Mouse (Mus musculus) neural tube, embryonic 13.5 days (tissue): ENCODE measurements at regions not wholly inside any gene's neighbourhood (a gene's known extent, or its start where the extent isn't known, plus 50 kb on each side); places are given as distances from the start of the nearest gene placed in this dataset.

Source experiments
- ATAC-seq: fragments of 200-750 bp; cut with Nextera tagmentation; 2 replicates; pipeline ENCODE4 v1.8.0; 2017; ENCODE audit warnings: low read depth, mild to moderate bottlenecking, moderate TSS enrichment, moderate library complexity
- H3K27ac ChIP-seq: fragments of 300-500 bp; sonication (generic); replicated peaks from 2 replicates; pipeline ENCODE4 v1.5.1; 2015; ENCODE audit warnings: moderate library complexity, mild to moderate bottlenecking, inconsistent platforms
- H3K27me3 ChIP-seq: fragments of 300-500 bp; sonication (generic); 2 replicates; pipeline ENCODE4 v1.6.1; 2015; ENCODE audit warnings: mild to moderate bottlenecking, inconsistent platforms
- H3K36me3 ChIP-seq: fragments of 300-500 bp; sonication (generic); 2 replicates; pipeline ENCODE4 v1.6.1; 2015; ENCODE audit warnings: mild to moderate bottlenecking, inconsistent platforms
- H3K4me1 ChIP-seq: fragments of 300-500 bp; sonication (generic); replicated peaks from 2 replicates; pipeline ENCODE4 v1.6.1; 2015; ENCODE audit warnings: inconsistent platforms
- H3K4me2 ChIP-seq: fragments of 300-500 bp; sonication (generic); 2 replicates; pipeline ENCODE4 v1.6.1; 2015; ENCODE audit warnings: inconsistent platforms, mild to moderate bottlenecking, moderate library complexity
- H3K4me3 ChIP-seq: fragments of 300-500 bp; sonication (generic); 2 replicates; pipeline ENCODE4 v1.5.1; 2015; ENCODE audit warnings: mild to moderate bottlenecking, inconsistent platforms
- H3K9ac ChIP-seq: fragments of 300-500 bp; sonication (generic); 2 replicates; pipeline ENCODE4 v1.6.1; 2015; ENCODE audit warnings: moderate library complexity, mild to moderate bottlenecking, inconsistent platforms
- H3K9me3 ChIP-seq: fragments of 300-500 bp; sonication (generic); 2 replicates; pipeline ENCODE4 v1.6.1; 2016; ENCODE audit warnings: inconsistent platforms
- WGBS: fragments of 180-500 bp; shearing (Covaris S2); methylation state at CpG from one replicate; pipeline ENCODE4 v1.1.7; 2015; 5-methylcytosine and 5-hydroxymethylcytosine counted together

DNA sequence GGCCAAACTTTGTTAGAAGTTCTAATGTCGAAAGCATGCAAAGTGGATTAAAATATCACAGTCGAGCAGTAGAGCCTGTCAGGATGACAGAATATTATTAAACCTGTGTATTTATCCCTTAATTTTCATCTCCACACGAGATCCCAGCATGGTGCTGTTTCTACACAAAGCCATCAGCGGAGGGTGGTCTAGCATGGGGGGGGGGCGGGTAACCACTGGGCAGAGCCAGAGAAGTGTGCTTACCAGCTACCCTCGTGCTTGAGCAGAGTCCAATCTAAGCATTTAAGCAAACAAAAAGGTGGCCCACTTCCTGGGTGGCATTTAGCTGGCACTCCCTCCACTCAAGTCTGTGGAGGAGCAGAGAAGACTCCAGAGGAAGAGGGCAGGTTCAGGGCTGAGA is 217.1 kb upstream of the Vstm2b start:
- Histone ChIP-seq H3K4me3 (no peak overlapping the region), H3K9ac (no peak overlapping the region), H3K27ac (0 out of 2 replicates have a peak overlapping the region, but pooled peaks have one; percentile 23), H3K9me3 (no peaks in the 10 kb centered on the region), H3K4me1 (peaks cover 16% of the 10 kb centered on the region), H3K4me2 (peak overlapping the region; percentile 17; the same call in 1 of the 2 replicates), H3K36me3 (no peaks in the 10 kb centered on the region), H3K27me3 (no peaks in the 10 kb centered on the region)
- ATAC-seq = peak; percentile 69; the same call in 1 of the 2 replicates
- WGBS = 43% methylated on average over 6 of the region's 6 CpGs

DNA sequence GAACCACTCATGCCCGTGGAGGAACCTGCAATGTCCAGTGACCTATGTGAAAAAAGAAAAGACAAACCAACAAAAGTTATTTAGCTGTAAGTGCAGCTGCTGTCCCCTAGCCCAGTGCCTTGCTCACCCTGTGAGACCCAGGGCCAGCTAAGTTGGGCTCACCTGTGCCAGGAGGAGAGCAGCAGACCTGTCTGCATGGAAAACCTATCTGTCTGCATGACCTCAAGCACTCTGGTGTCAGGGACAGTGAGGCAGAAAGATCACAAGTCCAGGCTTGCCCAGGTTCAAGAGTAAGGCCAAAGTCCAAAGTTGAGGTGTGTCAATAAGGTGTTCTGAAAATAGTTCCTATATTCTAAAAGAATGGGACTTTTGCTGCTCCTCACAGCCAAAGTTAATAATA is 215.0 kb upstream of the Vstm2b start:
- H3K36me3 ChIP-seq = no peaks in the 10 kb centered on the region
- H3K27me3 ChIP-seq = no peaks in the 10 kb centered on the region
- H3K4me3 ChIP-seq = no peak overlapping the region
- H3K27ac ChIP-seq = no peak overlapping the region
- 74% methylated on average over 1 of the region's 1 CpGs for whole genome bisulfite sequencing
- H3K4me1 ChIP-seq = peaks cover 16% of the 10 kb centered on the region
- H3K4me2 ChIP-seq = no peak overlapping the region
- no peaks in the 10 kb centered on the region for H3K9me3 ChIP-seq
- no peak overlapping the region for H3K9ac ChIP-seq
- ATAC-seq = no peak

DNA sequence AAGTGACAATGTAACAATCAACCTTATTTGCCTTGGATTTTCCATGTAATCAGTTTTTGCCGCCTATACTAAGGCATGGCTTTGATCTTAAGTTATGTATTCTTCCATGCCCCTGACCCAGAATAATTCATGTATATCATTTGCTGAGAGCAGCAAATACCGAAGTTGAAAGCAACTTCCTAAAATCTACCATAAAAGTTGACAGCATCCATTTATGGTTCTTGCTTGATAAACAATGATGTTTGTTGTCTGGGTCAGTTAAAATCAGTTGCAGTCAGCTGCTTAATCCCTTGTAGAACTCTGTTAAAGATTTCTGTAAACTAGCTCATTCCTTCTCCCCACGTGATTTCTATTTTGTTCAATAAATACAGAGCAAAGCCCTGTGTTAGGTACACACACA is 214.5 kb upstream of the Vstm2b start:
- WGBS = 36% methylated on average over 3 of the region's 3 CpGs
- H3K36me3 ChIP-seq = no peaks in the 10 kb centered on the region

DNA sequence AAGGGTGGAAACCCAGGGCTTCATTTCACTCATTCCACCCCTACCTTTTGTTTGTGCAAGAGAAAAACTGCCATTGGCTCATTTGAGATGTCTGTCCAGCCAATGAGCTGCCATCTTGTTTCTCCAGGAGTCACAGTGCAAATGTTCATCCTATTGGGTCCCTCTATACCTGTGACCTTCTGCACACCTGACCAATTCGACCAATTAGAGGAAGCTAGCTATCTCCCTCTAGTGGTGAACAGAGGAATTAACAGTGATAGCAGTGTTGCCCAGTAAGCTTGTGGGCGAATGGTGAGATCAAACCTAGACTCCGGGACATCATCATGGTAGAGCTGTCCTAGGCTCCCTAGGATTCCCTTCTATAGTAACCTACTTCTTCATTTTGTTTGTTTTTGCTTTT is 211.1 kb upstream of the Vstm2b start:
- H3K27ac ChIP-seq = no peak overlapping the region
- no peaks in the 10 kb centered on the region for H3K36me3 ChIP-seq
- no peak overlapping the region for H3K9ac ChIP-seq
- no peaks in the 10 kb centered on the region for H3K4me1 ChIP-seq
- no peak overlapping the region for H3K4me3 ChIP-seq
- H3K4me2 ChIP-seq = no peak overlapping the region
- H3K9me3 ChIP-seq = no peaks in the 10 kb centered on the region
- no peak for ATAC-seq
- H3K27me3 ChIP-seq = no peaks in the 10 kb centered on the region
- WGBS = 83% methylated on average over 3 of the region's 3 CpGs

More for the DNA sequence above, 214.5 kb upstream of the Vstm2b start:
- Histone ChIP-seq H3K27me3 (no peaks in the 10 kb centered on the region), H3K4me1 (peaks cover 16% of the 10 kb centered on the region), H3K4me2 (no peak overlapping the region), H3K4me3 (no peak overlapping the region), H3K9ac (no peak overlapping the region), H3K27ac (no peak overlapping the region), H3K9me3 (no peaks in the 10 kb centered on the region)
- ATAC-seq = no peak

DNA sequence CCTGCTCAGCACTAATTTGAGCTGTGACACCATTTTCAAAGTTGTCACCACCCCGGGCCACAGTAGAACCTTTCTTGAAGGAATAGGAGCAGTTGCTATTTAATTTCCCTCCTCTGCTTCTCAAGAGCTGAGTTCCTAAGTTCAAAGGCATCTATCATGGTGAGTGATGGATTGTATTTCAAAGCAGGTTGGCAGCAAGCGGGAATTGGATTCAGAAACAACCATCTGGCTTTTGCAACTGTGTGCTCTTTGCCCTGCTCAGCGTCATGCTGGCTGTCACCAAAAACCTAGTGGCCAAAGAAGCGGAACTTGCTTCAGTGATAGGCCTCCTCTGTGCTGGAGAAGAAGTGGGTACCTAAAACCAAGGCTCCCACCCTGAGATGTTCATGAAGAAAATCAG is 209.6 kb upstream of the Vstm2b start:
- Histone ChIP-seq H3K27me3 (no peaks in the 10 kb centered on the region), H3K4me1 (no peaks in the 10 kb centered on the region), H3K27ac (no peak overlapping the region), H3K36me3 (no peaks in the 10 kb centered on the region), H3K9ac (no peak overlapping the region), H3K4me2 (no peak overlapping the region), H3K4me3 (no peak overlapping the region), H3K9me3 (no peaks in the 10 kb centered on the region)
- ATAC-seq = no peak
- 80% methylated on average over 4 of the region's 4 CpGs for WGBS

DNA sequence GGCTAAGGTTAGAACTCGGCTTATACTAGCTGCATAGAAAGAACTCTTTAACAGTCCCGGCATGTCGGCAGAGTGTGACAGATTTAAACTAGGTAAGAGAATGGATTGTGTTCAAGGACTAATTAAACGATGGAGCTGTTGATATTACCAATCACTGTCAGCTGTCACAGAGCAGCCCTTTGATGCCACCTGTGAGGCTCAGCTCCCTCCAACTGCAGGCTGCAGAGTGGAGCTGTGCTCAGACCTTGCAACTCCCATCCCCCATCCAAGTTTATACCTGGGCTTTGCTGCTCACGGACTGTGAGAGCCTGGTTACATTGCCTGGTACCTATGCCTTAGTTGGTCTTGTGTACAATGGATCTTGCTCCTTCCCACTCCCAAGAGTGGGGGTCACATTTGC is 204.4 kb upstream of the Vstm2b start:
- Histone ChIP-seq H3K4me1 (no peaks in the 10 kb centered on the region), H3K4me3 (no peak overlapping the region), H3K9ac (no peak overlapping the region), H3K27ac (no peak overlapping the region), H3K36me3 (no peaks in the 10 kb centered on the region), H3K27me3 (no peaks in the 10 kb centered on the region), H3K4me2 (no peak overlapping the region), H3K9me3 (no peaks in the 10 kb centered on the region)
- WGBS = 70% methylated on average over 5 of the region's 5 CpGs
- ATAC-seq = no peak

DNA sequence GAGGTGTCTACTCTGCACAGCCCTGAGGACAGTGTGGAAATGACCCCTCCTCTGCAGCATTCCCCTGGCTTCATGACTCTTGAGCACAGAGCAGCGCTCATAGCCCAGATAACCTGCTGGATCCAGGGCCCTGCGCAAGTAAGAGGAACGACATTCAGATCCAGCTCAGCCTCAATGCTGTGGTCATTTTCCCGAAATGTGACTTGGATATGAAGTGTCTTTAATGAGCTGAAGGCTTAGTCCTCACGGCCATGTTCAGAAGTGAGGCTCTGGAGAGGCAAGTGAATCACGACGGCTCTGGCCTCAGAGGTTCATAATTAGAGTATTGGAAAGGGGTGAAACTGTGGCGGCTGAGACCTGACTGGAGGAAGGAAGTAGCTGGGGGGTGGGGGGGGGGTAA is 200.6 kb upstream of the Vstm2b start:
- 86% methylated on average over 8 of the region's 8 CpGs for WGBS
- Histone ChIP-seq H3K27ac (no peak overlapping the region), H3K9ac (no peak overlapping the region), H3K9me3 (no peaks in the 10 kb centered on the region), H3K4me2 (no peak overlapping the region), H3K36me3 (no peaks in the 10 kb centered on the region), H3K4me3 (no peak overlapping the region), H3K4me1 (no peaks in the 10 kb centered on the region), H3K27me3 (no peaks in the 10 kb centered on the region)
- no peak for ATAC-seq

DNA sequence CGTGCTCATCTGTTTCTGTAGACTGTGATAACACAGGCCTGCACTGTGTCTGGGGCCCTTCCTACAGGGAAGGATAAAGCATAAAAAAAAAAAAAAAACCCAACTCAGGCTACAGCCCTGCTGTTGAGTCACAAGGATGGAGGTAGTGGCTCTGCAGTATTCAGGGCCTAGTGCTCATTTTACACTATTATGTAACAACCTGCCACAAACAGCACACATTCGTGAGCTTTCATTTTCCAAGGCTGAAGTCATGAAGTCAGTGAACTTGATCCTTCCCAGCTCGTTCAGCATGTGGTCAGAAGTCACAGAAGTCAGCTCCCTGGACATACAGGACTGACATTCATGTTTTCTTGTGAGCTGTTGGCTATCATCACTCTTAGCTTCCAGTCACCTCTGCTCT is 199.8 kb upstream of the Vstm2b start:
- Histone ChIP-seq H3K4me1 (no peaks in the 10 kb centered on the region), H3K27ac (no peak overlapping the region), H3K9ac (no peak overlapping the region), H3K27me3 (no peaks in the 10 kb centered on the region), H3K36me3 (no peaks in the 10 kb centered on the region), H3K9me3 (no peaks in the 10 kb centered on the region), H3K4me2 (no peak overlapping the region), H3K4me3 (no peak overlapping the region)
- ATAC-seq = no peak
- 64% methylated on average over 3 of the region's 3 CpGs for WGBS

DNA sequence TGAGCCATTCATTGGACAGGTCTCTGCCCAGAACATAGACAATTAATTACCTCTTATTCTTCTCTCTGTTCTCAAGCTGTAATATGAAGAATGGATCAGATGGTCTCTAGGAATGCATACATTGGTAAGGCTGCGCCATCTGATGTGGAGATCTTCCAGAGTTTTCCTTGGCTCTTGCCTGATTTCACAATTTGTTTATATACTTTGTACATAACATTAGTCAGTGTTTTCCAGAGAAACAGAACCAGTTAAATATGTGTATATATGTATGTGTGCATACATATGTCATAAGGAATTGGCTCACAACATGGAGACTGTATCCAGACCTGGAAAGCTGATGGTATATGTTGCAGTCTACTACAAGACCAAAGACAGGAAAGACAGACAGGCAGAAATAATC is 198.5 kb upstream of the Vstm2b start:
- no peaks in the 10 kb centered on the region for H3K4me1 ChIP-seq
- H3K27me3 ChIP-seq = no peaks in the 10 kb centered on the region
- no peaks in the 10 kb centered on the region for H3K36me3 ChIP-seq
- ATAC-seq = no peak
- no peak overlapping the region for H3K4me3 ChIP-seq
- no peaks in the 10 kb centered on the region for H3K9me3 ChIP-seq
- WGBS = 89% methylated on average over 1 of the region's 1 CpGs
- no peak overlapping the region for H3K4me2 ChIP-seq
- H3K27ac ChIP-seq = no peak overlapping the region
- H3K9ac ChIP-seq = no peak overlapping the region

DNA sequence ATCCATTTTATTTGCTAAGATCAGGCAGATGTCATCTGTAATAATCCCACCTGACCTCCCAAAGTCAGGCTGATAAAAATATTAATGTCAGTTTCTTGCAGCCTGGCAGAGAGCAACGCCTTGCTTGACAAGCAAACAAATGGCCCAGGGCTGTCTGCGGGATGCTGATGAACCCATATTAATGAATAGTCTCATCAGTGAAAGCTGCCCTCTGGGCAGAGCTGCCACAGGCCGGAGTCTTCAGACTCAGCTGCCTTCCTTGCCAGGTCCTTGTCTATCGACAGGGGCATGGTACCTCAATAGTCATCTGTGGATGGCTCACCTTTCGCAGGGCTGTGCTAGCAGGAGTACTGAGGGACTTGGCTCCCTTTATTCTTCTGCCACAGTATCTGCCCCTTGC is 197.5 kb upstream of the Vstm2b start:
- WGBS = 77% methylated on average over 5 of the region's 5 CpGs

DNA sequence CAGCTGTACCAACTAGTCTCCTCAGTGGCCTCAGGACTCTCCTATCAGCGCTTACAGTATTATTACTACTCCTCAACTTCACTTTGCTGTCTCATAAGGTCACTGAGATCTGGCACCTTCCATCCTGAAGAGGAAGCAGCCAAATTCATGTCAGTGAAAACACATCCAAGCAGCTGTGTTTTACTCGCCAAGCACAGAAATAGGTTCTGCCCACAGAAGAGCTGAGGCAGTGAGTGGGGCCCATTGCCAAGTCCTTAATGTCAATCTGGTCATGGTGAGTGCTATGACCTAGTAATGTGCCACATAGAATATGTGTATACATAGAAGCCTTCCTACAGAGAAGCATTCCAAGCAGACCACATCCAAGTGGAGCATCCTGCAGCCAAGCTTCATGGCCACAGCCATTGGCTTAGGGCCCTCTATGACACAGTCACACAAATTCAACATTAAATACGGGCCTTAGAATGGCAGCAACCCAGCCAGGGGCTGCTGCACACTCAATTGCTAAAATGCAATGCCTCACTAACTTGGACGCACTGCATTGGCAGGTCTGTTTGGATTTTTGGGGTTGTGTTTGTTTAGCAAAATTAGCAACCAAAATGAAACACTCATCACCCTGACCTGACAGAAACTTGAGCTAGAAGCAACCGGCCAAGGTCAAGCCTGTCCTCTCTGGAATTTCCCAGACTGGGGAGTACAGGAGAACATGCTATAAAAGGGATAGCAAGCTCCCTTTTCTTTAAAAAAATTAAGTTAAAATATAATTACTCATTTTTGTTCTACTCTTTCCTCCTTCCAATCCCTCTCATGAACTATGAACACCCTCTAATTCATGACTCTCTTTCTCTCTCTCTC is 195.7 kb upstream of the Vstm2b start:
- no peak for ATAC-seq
- Histone ChIP-seq H3K9me3 (no peaks in the 10 kb centered on the region), H3K4me2 (no peak overlapping the region), H3K36me3 (no peaks in the 10 kb centered on the region), H3K4me3 (no peak overlapping the region), H3K27me3 (no peaks in the 10 kb centered on the region), H3K9ac (no peak overlapping the region), H3K27ac (no peak overlapping the region), H3K4me1 (no peaks in the 10 kb centered on the region)
- WGBS = 84% methylated on average over 5 of the region's 5 CpGs

More for the DNA sequence above, 197.5 kb upstream of the Vstm2b start:
- Histone ChIP-seq H3K36me3 (no peaks in the 10 kb centered on the region), H3K27ac (no peak overlapping the region), H3K4me1 (no peaks in the 10 kb centered on the region), H3K4me2 (no peak overlapping the region), H3K4me3 (no peak overlapping the region), H3K27me3 (no peaks in the 10 kb centered on the region), H3K9me3 (no peaks in the 10 kb centered on the region), H3K9ac (no peak overlapping the region)
- no peak for ATAC-seq

DNA sequence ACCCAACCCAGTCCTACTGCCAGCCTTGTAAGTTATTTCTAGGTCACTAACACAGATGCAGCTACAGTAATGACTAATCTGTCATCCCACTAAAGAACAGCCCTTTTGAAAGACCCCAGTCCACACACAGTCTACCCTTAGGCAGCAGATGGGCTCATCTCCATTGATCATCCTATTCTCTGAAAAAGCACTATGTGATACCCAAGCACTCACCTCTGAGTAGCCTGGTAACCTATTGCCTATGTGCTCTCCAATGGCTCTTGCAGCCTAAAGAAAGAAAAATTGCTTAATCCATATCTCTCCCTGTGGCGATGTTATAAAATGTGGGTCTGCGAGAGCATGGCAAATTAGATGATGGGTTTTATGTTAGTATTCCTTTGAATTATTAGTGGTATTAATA is 189.9 kb upstream of the Vstm2b start:
- no peak overlapping the region for H3K4me3 ChIP-seq
- no peaks in the 10 kb centered on the region for H3K36me3 ChIP-seq
- 79% methylated on average over 2 of the region's 2 CpGs for WGBS
- H3K9me3 ChIP-seq = no peaks in the 10 kb centered on the region
- no peaks in the 10 kb centered on the region for H3K27me3 ChIP-seq
- H3K27ac ChIP-seq = no peak overlapping the region
- H3K9ac ChIP-seq = no peak overlapping the region
- no peak overlapping the region for H3K4me2 ChIP-seq
- H3K4me1 ChIP-seq = no peaks in the 10 kb centered on the region
- ATAC-seq = peak; percentile 71

DNA sequence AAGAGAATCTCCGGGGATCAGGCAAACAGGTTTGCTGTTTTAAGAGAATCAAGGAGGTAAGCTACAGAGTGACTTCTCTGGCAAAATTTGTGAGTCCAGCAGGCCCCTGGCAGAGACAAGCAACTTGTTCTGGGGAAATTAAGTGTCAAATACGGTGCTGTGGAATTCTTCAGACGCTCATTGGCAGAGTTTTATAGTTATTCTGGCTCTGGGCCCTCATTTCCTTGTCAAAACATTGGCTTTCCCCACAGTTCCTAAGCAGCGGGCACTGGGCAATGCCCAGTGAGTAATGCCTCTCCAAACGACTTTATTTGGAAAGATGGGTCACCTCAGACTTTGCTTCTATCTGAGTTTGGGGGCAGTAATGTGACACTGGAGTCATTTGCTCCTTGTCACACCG is 180.1 kb upstream of the Vstm2b start:
- 65% methylated on average over 6 of the region's 6 CpGs for WGBS
- Histone ChIP-seq H3K27me3 (no peaks in the 10 kb centered on the region), H3K4me3 (no peak overlapping the region), H3K27ac (no peak overlapping the region), H3K9ac (no peak overlapping the region), H3K9me3 (no peaks in the 10 kb centered on the region), H3K4me1 (no peaks in the 10 kb centered on the region), H3K4me2 (no peak overlapping the region), H3K36me3 (no peaks in the 10 kb centered on the region)
- no peak for ATAC-seq
